Mouse (Mus musculus): ENCODE results near the gene AI661453. TPM values are rescaled to one million over a fixed set of nuclear protein-coding genes. Genes with fewer than 3 reads are reported as not detected.
A peak's percentile ranks its signal among the peaks of the same experiment; 100 is the strongest.

AI661453 gene
- polyA plus RNA-seq, 1 experiment from 2014 or later: 2.4 TPM

DNA sequence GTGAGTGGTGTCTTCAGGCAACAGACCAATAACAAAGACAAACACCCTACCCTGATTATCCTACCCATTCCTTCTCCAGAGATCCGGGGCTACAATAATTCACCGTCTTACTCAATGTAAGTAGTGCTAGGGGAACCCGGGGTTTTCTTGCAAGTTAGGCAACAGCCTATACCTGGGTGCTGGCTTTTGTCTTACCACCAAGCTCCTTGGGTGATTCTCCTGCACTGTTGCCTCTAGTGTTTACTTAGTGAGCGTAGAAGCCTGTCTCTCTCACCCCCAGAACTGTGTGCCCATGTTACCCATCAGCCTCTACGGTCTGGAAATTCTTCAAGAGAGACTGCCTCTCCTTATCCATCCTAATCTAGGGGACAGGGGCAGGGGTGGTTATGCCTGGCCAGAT is 67.8 kb downstream of the AI661453 start:
- no peak overlapping the region for H3K27ac ChIP-seq (replicated peaks; ENCODE audit: low read depth, low read length)
- peak overlapping the region; percentile 65 for H3K4me2 ChIP-seq (ENCODE audit: low read depth, low read length)
- ATAC-seq (ENCODE audit: low read depth) (no peak), DNase-seq (ENCODE audit: low spot score) (no peak)
- H3K36me3 ChIP-seq (ENCODE audit: control insufficient read depth, insufficient read depth, low read length): peaks cover 11% of the 10 kb centered on the region
- peaks cover 25% of the 10 kb centered on the region for H3K4me1 ChIP-seq (ENCODE audit: control insufficient read depth, insufficient read depth, low read length)
- no peaks in the 10 kb centered on the region for H3K27me3 ChIP-seq (replicated peaks; ENCODE audit: control insufficient read depth, insufficient read depth, low read length)
- H3K9me3 ChIP-seq (ENCODE audit: control insufficient read depth, low read length): no peaks in the 10 kb centered on the region
- no peak overlapping the region for H3K9ac ChIP-seq (ENCODE audit: low read depth, low read length)
- 76% methylated on average over 5 of the region's 5 CpGs for WGBS
- peak overlapping the region; percentile 36; the same call in 1 of the 2 replicates for H3K4me3 ChIP-seq (ENCODE audit: low read depth, low read length)

DNA sequence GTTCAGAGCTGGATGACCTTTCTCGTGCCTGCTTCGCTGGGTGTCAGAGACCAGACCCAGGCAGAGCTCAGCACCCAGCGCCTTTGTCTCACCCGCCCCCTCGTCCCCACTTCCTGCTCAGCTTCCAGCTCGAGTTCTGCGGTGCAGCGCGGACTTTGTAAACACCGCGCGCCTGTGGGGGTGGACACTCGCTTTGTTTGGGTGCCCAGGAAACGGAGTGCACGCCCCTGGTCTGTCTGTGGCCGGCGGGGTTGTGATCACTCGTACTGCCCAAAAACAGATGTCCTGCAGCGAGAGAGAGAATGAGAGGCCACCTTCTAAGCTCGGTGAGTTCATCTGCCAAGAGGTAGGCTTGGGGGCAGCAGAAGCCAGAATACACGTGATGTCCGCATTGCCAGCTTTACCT is 68.5 kb downstream of the AI661453 start, which contains the start of gene Ccnd3:
TSS of gene Ccnd3 (plus strand) at position 111 of the 406 bp plus-strand sequence.
- Histone ChIP-seq H3K27ac (replicated peaks; ENCODE audit: low read depth, low read length) (no peak within 1 kb of the TSS; the same call in 1 of the 2 replicates), H3K9ac (ENCODE audit: low read depth, low read length) (peak within 1 kb of the TSS; percentile 59), H3K4me3 (ENCODE audit: low read depth, low read length) (peak within 1 kb of the TSS; percentile 36), H3K4me2 (ENCODE audit: low read depth, low read length) (peak within 1 kb of the TSS; percentile 65), H3K9me3 (ENCODE audit: control insufficient read depth, low read length) (no peaks in the 10 kb centered on the region), H3K4me1 (ENCODE audit: control insufficient read depth, insufficient read depth, low read length) (peaks cover 26% of the 10 kb centered on the region), H3K36me3 (ENCODE audit: control insufficient read depth, insufficient read depth, low read length) (peaks cover 7% of the 10 kb centered on the region; the same call in 1 of the 2 replicates), H3K27me3 (replicated peaks; ENCODE audit: control insufficient read depth, insufficient read depth, low read length) (no peaks in the 10 kb centered on the region)
- WGBS: 2% methylated on average over 21 of the region's 22 CpGs
- DNase-seq (ENCODE audit: low spot score): peak; percentile 72
- no peak for ATAC-seq (ENCODE audit: low read depth)

DNA sequence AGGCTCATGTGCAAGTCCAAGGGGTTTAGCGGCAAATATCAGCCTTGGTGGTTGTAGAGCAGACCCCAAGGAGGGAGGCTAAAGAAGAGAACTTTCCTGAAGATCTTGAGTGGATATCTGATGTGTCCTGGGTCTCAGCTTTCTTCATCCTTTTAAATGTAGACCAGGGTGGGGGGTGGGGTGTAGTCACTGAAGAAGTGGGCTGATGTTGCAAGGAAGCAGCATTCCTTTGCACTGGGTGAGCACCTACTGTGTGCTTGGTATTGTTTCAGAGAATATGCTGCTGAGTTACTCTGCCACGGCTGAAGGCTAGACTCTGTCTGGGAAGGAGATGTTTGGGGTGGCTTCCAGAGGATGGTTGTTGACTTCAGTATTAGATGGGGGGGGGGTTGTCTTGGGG is 69.2 kb downstream of the AI661453 start:
- Histone ChIP-seq H3K27me3 (replicated peaks; ENCODE audit: control insufficient read depth, insufficient read depth, low read length) (no peaks in the 10 kb centered on the region), H3K4me3 (ENCODE audit: low read depth, low read length) (peak overlapping the region; percentile 36), H3K27ac (replicated peaks; ENCODE audit: low read depth, low read length) (no peak overlapping the region), H3K36me3 (ENCODE audit: control insufficient read depth, insufficient read depth, low read length) (0 out of 2 replicates have a peak, but pooled peaks cover under 1% of the 10 kb centered on the region), H3K4me1 (ENCODE audit: control insufficient read depth, insufficient read depth, low read length) (peaks cover 26% of the 10 kb centered on the region), H3K4me2 (ENCODE audit: low read depth, low read length) (peak overlapping the region; percentile 65), H3K9me3 (ENCODE audit: control insufficient read depth, low read length) (no peaks in the 10 kb centered on the region), H3K9ac (ENCODE audit: low read depth, low read length) (peak overlapping the region; percentile 59; the same call in 1 of the 2 replicates)
- DNase-seq (ENCODE audit: low spot score) (no peak), ATAC-seq (ENCODE audit: low read depth) (no peak)
- WGBS: 62% methylated on average over 2 of the region's 2 CpGs

DNA sequence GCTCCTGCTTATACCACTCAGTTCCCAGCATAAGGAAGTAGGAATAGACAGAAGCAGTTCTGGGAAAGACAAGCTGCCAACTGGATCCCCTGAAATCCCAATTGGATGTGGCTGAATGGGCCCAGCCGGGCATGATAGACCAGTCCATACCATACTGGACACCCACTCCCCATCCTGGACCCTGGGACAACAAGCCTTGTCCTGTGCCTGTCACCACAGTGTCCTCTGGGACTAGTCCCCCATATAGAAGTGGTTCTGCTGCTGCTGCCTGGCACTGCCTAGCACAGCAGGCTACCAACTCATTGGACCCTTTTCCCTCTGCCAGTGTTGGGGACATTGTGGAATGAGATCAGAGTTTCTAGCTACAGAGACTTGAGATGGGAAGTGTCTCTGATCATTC is 69.6 kb downstream of the AI661453 start:
- WGBS: 81% methylated on average over 1 of the region's 1 CpGs
- Histone ChIP-seq H3K27ac (replicated peaks; ENCODE audit: low read depth, low read length) (no peak overlapping the region), H3K4me1 (ENCODE audit: control insufficient read depth, insufficient read depth, low read length) (peaks cover 24% of the 10 kb centered on the region), H3K9me3 (ENCODE audit: control insufficient read depth, low read length) (no peaks in the 10 kb centered on the region), H3K27me3 (replicated peaks; ENCODE audit: control insufficient read depth, insufficient read depth, low read length) (no peaks in the 10 kb centered on the region), H3K4me3 (ENCODE audit: low read depth, low read length) (no peak overlapping the region), H3K9ac (ENCODE audit: low read depth, low read length) (no peak overlapping the region), H3K4me2 (ENCODE audit: low read depth, low read length) (peak overlapping the region; percentile 65), H3K36me3 (ENCODE audit: control insufficient read depth, insufficient read depth, low read length) (no peaks in the 10 kb centered on the region)
- ATAC-seq (ENCODE audit: low read depth): no peak
- DNase-seq (ENCODE audit: low spot score): no peak

DNA sequence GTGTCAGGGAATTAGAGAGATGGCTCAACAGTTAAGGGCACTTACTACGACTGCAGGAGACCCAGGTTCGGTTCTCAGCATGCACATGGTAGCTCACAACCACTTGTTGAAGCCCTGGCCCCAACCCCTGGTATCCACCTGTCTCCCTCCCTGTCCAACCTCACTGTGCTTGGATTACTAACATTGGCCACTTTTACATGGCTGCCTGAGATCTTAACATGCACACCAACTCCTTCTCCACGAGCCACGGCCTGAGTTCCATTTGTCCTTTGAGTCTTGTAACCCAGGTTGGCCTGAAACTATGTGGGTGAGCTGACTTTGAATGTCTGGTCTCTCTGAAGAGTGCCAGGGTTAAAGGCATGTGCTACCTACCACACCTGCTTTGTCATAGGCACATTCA is 70.3 kb downstream of the AI661453 start:
- H3K9ac ChIP-seq (ENCODE audit: low read depth, low read length): no peak overlapping the region
- H3K36me3 ChIP-seq (ENCODE audit: control insufficient read depth, insufficient read depth, low read length): no peaks in the 10 kb centered on the region
- ATAC-seq (ENCODE audit: low read depth) (no peak), DNase-seq (ENCODE audit: low spot score) (no peak)
- peaks cover 24% of the 10 kb centered on the region for H3K4me1 ChIP-seq (ENCODE audit: control insufficient read depth, insufficient read depth, low read length)
- no peaks in the 10 kb centered on the region for H3K27me3 ChIP-seq (replicated peaks; ENCODE audit: control insufficient read depth, insufficient read depth, low read length)
- H3K9me3 ChIP-seq (ENCODE audit: control insufficient read depth, low read length): no peaks in the 10 kb centered on the region
- WGBS: 93% methylated on average over 4 of the region's 4 CpGs
- H3K27ac ChIP-seq (replicated peaks; ENCODE audit: low read depth, low read length): no peak overlapping the region
- H3K4me2 ChIP-seq (ENCODE audit: low read depth, low read length): no peak overlapping the region
- no peak overlapping the region for H3K4me3 ChIP-seq (ENCODE audit: low read depth, low read length)

DNA sequence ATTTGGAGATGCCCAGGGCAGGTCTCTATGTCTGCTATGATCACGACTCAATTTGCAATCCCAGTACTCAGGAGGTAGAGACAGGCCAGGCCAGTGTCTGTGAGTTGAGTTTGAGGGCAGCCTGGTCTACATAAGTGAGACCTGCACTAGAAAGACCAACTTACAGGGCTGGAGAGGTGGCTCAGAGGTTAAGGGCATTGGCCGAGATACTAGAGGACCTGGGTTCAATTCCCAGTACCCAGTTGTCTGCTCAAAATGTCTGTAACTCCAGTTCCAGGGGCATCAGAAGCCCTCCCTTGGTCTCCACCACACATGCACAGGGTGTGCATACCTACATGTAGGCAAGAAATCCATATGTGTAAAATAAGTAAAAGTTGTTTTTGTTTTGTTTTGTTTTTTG is 71.1 kb downstream of the AI661453 start:
- Histone ChIP-seq H3K9ac (ENCODE audit: low read depth, low read length) (no peak overlapping the region), H3K4me2 (ENCODE audit: low read depth, low read length) (peak overlapping the region; percentile 48), H3K27ac (replicated peaks; ENCODE audit: low read depth, low read length) (peak overlapping the region; percentile 83), H3K36me3 (ENCODE audit: control insufficient read depth, insufficient read depth, low read length) (no peaks in the 10 kb centered on the region), H3K4me3 (ENCODE audit: low read depth, low read length) (no peak overlapping the region), H3K27me3 (replicated peaks; ENCODE audit: control insufficient read depth, insufficient read depth, low read length) (no peaks in the 10 kb centered on the region), H3K9me3 (ENCODE audit: control insufficient read depth, low read length) (no peaks in the 10 kb centered on the region), H3K4me1 (ENCODE audit: control insufficient read depth, insufficient read depth, low read length) (peaks cover 26% of the 10 kb centered on the region)
- DNase-seq (ENCODE audit: low spot score) (no peak), ATAC-seq (ENCODE audit: low read depth) (no peak)
- 85% methylated on average over 2 of the region's 2 CpGs for WGBS

DNA sequence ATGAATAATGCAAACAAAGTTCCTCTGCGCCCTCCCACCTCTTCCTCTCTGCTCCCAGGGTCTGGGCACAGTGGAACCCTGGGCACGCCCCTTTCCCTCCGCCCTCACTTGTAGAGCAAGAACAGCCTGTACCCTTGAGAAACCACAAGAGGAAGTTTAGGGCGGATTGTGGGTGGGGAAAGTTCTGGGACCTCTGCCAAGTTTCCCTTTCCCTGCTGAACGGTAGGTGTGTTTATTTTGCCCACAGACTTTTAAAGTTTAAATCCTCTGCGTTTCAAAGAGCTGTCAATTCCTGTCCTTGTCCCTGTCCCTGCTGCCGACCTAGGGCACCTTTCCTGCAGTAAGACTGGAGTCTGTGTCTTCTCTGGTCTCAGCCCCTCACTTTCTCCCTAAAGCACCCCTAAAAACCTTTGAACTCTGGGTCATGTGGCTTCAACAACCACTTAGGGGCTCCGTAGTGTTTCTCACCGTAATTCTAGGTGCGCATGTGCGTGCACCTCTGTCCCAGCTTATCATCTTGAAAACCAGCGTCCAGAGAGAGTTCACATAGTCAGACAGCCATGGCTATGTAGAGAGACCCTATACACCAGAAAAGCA is 71.7 kb downstream of the AI661453 start:
- DNase-seq (ENCODE audit: low spot score) (peak; percentile 96), ATAC-seq (ENCODE audit: low read depth) (peak; percentile 81)
- peak overlapping the region; percentile 48 for H3K4me2 ChIP-seq (ENCODE audit: low read depth, low read length)
- H3K9ac ChIP-seq (ENCODE audit: low read depth, low read length): no peak overlapping the region; the same call in 1 of the 2 replicates
- H3K4me1 ChIP-seq (ENCODE audit: control insufficient read depth, insufficient read depth, low read length): peaks cover 26% of the 10 kb centered on the region
- H3K4me3 ChIP-seq (ENCODE audit: low read depth, low read length): peak overlapping the region; percentile 16; the same call in 1 of the 2 replicates
- no peaks in the 10 kb centered on the region for H3K9me3 ChIP-seq (ENCODE audit: control insufficient read depth, low read length)
- H3K27ac ChIP-seq (replicated peaks; ENCODE audit: low read depth, low read length): peak overlapping the region; percentile 83
- H3K36me3 ChIP-seq (ENCODE audit: control insufficient read depth, insufficient read depth, low read length): no peaks in the 10 kb centered on the region
- whole genome bisulfite sequencing: 21% methylated on average over 12 of the region's 12 CpGs
- no peaks in the 10 kb centered on the region for H3K27me3 ChIP-seq (replicated peaks; ENCODE audit: control insufficient read depth, insufficient read depth, low read length)

DNA sequence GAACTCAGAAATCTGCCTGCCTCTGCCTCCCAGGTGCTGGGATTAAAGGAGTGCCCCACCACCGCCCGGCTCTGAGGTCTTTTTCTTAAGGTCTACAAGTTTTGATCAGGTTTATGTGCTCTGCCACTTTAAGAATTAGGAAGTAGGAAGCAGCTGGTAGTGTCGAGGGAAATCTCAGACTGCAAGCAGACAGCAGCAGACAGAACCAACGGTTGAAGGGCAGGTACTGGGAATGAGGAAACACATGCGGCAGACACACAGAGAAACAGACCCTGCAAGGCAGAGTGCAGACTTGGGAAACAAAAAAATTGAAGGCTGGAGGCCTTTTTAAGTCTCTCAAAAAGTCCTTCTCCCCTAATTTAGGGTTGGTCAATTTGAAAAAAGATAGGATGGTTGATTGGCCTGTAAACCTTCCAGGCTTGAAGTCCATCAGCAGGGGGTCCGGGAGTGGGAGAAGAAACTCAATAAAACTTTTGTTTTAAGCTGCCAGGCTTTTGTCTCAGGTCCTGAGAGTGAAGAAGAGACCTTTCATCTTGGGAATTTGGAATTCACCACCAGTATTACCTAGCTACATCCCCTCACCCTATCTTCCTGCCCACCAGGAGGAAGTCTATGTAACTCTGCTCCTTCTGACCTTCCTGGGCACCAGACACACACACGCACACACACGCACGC is 72.8 kb downstream of the AI661453 start:
- Histone ChIP-seq H3K4me1 (ENCODE audit: control insufficient read depth, insufficient read depth, low read length) (peaks cover 34% of the 10 kb centered on the region), H3K9ac (ENCODE audit: low read depth, low read length) (no peak overlapping the region)
- WGBS: 59% methylated on average over 9 of the region's 9 CpGs

More for the DNA sequence above, 72.8 kb downstream of the AI661453 start:
- H3K4me3 ChIP-seq (ENCODE audit: low read depth, low read length): no peak overlapping the region
- DNase-seq (ENCODE audit: low spot score) (peak; percentile 16), ATAC-seq (ENCODE audit: low read depth) (no peak)
- no peak overlapping the region; the same call in 1 of the 2 replicates for H3K4me2 ChIP-seq (ENCODE audit: low read depth, low read length)
- no peaks in the 10 kb centered on the region for H3K9me3 ChIP-seq (ENCODE audit: control insufficient read depth, low read length)
- H3K27me3 ChIP-seq (replicated peaks; ENCODE audit: control insufficient read depth, insufficient read depth, low read length): no peaks in the 10 kb centered on the region
- H3K36me3 ChIP-seq (ENCODE audit: control insufficient read depth, insufficient read depth, low read length): no peaks in the 10 kb centered on the region
- no peak overlapping the region; the same call in 1 of the 2 replicates for H3K27ac ChIP-seq (replicated peaks; ENCODE audit: low read depth, low read length)
